Mouse (Mus musculus) spleen, adult 2 months (tissue): ENCODE results near the gene Kctd15.

Experiments
- CTCF ChIP-seq: fragments of 200-500 bp; IDR thresholded peaks from 2 replicates; pipeline ENCODE4 v1.5.1; 2011; ENCODE audit warnings: mild to moderate bottlenecking, inconsistent platforms; ENCODE audit not compliant: insufficient read depth, insufficient read length, insufficient replicate concordance; ENCODE audit errors: extremely low read depth
- POLR2A ChIP-seq: fragments of 200-500 bp; IDR thresholded peaks from 2 replicates; pipeline ENCODE4 v1.6.1; 2011; ENCODE audit warnings: low read depth, low read length, inconsistent platforms

GRCm38 (mm10) chr7:34656632-34657031 is at the start of gene Kctd15:
- TF ChIP-seq CTCF (no peak), POLR2A (no peak)
